Mouse (Mus musculus) right cerebral cortex, adult 2 months (tissue): ENCODE measurements around the gene Notch4.

Experiments
- DNase-seq, 2 experiments: peaks; one replicate each; pipeline ENCODE4 v3.0.0; 2021 to 2022; ENCODE audit warnings: low spot score in 2 of 2

The Notch4 gene

GRCm38 (mm10) chr17:34569919-34570318 is 5.9 kb downstream of the Notch4 start:
- no peak for DNase-seq

- DNase-seq = no peak
These were observed 7.8 kb downstream of the Notch4 start for GRCm38 (mm10) chr17:34571875-34572274.

DNA sequence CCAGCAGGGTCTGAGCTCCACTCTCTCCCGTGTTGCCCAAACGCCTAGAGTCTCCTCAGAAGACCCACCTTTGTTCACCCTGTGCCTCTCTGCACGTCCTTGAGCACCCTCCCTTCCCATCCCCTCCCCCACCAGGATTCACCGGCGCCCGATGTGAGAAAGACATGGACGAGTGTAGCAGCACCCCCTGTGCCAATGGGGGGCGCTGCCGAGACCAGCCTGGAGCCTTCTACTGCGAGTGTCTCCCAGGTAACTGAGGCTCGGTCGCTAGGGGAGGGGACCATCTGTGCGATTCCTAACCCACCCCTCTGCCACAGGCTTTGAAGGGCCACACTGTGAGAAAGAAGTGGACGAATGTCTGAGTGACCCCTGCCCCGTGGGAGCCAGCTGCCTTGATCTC is 8.3 kb downstream of the Notch4 start:
- no peak for DNase-seq

- no peak for DNase-seq
These were observed 12.5 kb downstream of the Notch4 start for GRCm38 (mm10) chr17:34576577-34576976.

- no peak for DNase-seq
These were observed 14.0 kb downstream of the Notch4 start for GRCm38 (mm10) chr17:34578070-34578469.

GRCm38 (mm10) chr17:34582528-34582927 is 18.5 kb downstream of the Notch4 start:
- DNase-seq = no peak

DNA sequence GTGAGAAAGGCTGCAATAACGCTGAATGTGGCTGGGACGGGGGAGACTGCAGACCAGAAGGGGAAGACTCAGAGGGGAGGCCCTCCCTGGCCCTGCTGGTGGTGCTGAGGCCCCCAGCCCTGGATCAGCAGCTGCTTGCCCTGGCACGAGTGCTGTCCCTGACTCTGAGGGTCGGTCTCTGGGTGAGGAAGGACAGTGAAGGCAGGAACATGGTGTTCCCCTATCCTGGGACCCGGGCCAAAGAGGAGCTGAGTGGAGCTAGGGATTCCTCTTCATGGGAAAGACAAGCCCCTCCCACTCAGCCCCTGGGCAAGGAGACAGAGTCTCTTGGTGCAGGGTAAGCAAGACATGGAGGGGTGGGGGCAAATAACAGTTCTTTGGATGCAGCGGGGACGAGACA is 19.3 kb downstream of the Notch4 start:
- no peak for DNase-seq

GRCm38 (mm10) chr17:34583819-34584218 is 19.8 kb downstream of the Notch4 start:
- no peak for DNase-seq

GRCm38 (mm10) chr17:34585121-34585520 is 21.1 kb downstream of the Notch4 start:
- DNase-seq = no peak

- no peak for DNase-seq
These were observed 22.1 kb downstream of the Notch4 start for GRCm38 (mm10) chr17:34585877-34586771.

GRCm38 (mm10) chr17:34586796-34587422 is 22.8 kb downstream of the Notch4 start:
- peak; percentile 89 to 92 for DNase-seq

DNA sequence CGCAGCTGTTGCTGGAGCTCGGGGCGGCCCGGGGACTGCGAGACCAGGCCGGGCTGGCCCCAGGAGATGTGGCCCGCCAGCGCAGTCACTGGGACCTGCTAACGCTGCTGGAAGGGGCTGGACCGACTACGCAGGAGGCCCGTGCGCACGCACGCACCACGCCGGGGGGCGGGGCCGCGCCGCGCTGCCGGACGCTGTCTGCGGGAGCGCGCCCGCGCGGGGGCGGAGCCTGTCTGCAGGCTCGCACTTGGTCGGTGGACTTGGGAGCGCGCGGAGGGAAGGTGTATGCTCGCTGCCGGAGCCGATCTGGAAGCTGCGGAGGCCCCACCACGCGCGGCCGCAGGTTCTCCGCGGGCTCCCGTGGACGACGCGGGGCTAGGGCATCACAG is 23.3 kb downstream of the Notch4 start:
- peak; percentile 94 to 99 for DNase-seq

GRCm38 (mm10) chr17:34587814-34588213 is 23.7 kb downstream of the Notch4 start:
- no peak for DNase-seq

DNA sequence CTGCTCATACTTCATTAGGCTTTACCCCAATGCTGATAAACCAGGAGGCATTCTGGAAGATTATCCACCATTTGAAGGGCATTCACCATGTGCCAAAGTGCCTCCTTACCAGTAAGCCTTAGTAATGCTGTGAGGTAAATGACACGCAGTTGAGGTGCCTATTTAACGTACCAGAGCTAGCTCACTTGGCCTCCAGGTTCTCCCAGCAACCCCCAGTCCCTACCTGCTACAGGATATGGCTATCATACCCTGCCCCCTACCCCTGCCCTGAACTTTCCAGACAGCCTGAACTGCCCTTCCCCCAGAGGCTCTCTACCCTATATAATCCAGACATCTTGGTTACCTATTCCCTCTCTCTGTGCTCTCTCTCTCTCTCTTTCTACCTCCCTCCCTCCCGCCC is 24.7 kb downstream of the Notch4 start:
- DNase-seq = no peak

GRCm38 (mm10) chr17:34589206-34589605 is 25.1 kb downstream of the Notch4 start:
- DNase-seq = no peak

DNA sequence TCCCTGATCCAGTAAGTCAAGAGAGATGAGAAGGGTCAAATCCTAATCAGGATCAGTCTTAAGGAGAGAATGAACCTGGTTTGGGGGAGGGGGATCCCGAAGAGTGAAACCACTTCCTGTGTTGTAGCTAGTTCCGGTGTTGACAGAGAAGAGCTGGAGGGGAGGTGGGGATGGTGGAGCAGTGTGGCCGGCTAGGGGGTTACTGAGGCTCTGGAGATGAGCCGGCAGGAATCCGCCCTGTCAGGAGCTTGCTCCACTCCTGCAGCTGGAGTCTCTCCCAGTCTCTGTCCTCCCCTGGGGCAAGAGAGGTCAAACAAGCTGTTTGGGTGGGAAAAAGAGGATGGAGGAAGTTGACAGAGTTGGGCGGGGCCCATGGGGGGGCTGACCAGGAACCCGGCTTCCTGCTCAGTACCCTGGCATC is 25.6 kb downstream of the Notch4 start, which contains the start of gene Gpsm3:
Gpsm3 (plus strand) TSS at position 126 of the 421 bp plus-strand sequence.
- no peak for DNase-seq

- DNase-seq = no peak
These were observed 26.3 kb downstream of the Notch4 start for GRCm38 (mm10) chr17:34590154-34590987.

DNA sequence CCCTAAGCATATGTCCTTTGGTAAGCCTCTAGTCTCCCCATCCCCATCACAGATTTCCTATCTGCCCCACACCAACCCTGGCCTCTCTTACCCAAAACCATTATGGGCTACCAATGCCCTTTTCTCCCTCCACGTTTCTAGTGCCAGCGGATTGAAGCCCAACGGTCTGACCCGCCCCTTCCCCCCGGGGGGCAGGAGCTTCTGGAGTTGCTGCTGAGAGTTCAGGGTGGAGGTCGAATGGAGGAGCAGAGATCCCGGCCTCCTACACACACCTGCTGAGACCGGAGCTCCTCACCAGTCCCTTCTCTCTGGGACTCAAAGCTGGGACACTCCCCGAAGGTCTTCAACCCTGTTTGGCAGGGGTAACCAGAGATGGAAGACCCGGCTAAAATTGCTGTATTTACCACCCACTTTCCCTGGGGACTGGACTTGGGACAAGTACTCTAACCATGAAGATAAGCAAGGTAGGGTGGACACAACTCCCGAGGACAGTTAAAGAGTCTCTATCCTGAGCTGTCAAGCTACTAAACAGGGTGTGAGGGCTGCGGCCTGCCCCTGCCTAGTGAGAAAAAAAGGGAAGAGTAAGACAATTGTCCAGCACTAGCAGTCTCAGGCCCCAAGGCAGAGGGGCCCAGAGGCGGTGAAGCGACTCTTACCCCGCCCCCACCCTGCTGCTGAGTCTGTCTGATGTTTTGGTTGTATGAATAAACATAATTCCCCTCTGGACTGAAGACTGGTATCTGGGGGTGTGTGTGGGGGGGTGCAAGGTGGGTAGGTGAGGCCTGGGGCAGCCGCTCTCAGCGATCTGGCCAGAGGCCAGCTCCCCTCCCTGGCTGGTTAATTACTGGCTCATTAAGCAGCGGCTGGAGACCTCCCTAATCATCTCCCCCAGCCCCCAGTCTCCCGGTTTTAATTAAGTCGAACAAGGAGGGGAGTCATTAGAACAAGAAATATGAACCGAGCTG is 27.2 kb downstream of the Notch4 start, which contains the start of gene Pbx2:
Pbx2 (plus strand) TSS at position 238 of the 965 bp plus-strand sequence.
- no peak for DNase-seq

GRCm38 (mm10) chr17:34591994-34592375 is 27.9 kb downstream of the Notch4 start:
- DNase-seq = peak; percentile 73

GRCm38 (mm10) chr17:34592581-34593549 is 28.8 kb downstream of the Notch4 start:
- no peak for DNase-seq
